Mouse (Mus musculus) cerebellum, postnatal 36 days (tissue): Measurements from ENCODE around the gene Otx2.
A peak's percentile ranks its signal among the peaks of the same experiment; 100 is the strongest.
"Not testable (repeated sequence)": the region's sequence is repeated elsewhere in the genome, so short reads cannot be mapped to it uniquely, and the experiment has no call there.

ENCODE experiments used
- DNase-seq, 2 experiments: peaks; one replicate each; pipeline ENCODE4 v3.0.0; 2021 to 2022; ENCODE audit warnings: mixed read lengths in 2 of 2

The Otx2 gene

GRCm38 (mm10) chr14:48653676-48654510, 19.7 kb downstream of the Otx2 start:
- no peak for DNase-seq

- DNase-seq = no peak
Observed at GRCm38 (mm10) chr14:48653081-48653480, 20.5 kb downstream of the Otx2 start.

- no peak for DNase-seq
Observed at GRCm38 (mm10) chr14:48652256-48652655, 21.4 kb downstream of the Otx2 start.

GRCm38 (mm10) chr14:48651471-48652211, 22.0 kb downstream of the Otx2 start:
- DNase-seq = no peak

- DNase-seq = no peak
Observed at GRCm38 (mm10) chr14:48641462-48642395, 31.9 kb downstream of the Otx2 start.

GRCm38 (mm10) chr14:48633141-48633540, 40.5 kb downstream of the Otx2 start:
- no peak for DNase-seq

GRCm38 (mm10) chr14:48632335-48632734, 41.3 kb downstream of the Otx2 start:
- DNase-seq = no peak

GRCm38 (mm10) chr14:48631486-48631885, 42.1 kb downstream of the Otx2 start:
- DNase-seq = no peak

- DNase-seq = no peak
Observed at GRCm38 (mm10) chr14:48629404-48629803, 44.2 kb downstream of the Otx2 start.

- DNase-seq = no peak
Observed at GRCm38 (mm10) chr14:48626271-48626670, 47.3 kb downstream of the Otx2 start.

- no peak for DNase-seq
Observed at GRCm38 (mm10) chr14:48625331-48625694, 48.3 kb downstream of the Otx2 start.

- DNase-seq = peak; percentile 54 to 65
Observed at GRCm38 (mm10) chr14:48624596-48625330, 48.9 kb downstream of the Otx2 start.

- not testable (repeated sequence) for DNase-seq
Observed at GRCm38 (mm10) chr14:48622726-48623125, 50.9 kb downstream of the Otx2 start.

- no peak for DNase-seq
Observed at GRCm38 (mm10) chr14:48616361-48616760, 57.3 kb downstream of the Otx2 start.

- peak in 1 of 2 experiments; percentile 5 for DNase-seq
Observed at GRCm38 (mm10) chr14:48608641-48609310, 64.8 kb downstream of the Otx2 start.
